Mouse (Mus musculus) kidney, adult 2 months (tissue): ENCODE results near the gene Cnst.

Experiments used
- CTCF ChIP-seq: fragments of 200-500 bp; conservative IDR thresholded peaks from 2 replicates; pipeline ENCODE4 v1.5.1; 2011; ENCODE audit warnings: low read depth, mild to moderate bottlenecking, control low read depth, low read length, moderate library complexity, mixed read lengths; ENCODE audit not compliant: insufficient read depth, insufficient read length
- POLR2A ChIP-seq: fragments of 200-500 bp; IDR thresholded peaks from one replicate; pipeline ENCODE4 v1.6.1; 2011; ENCODE audit warnings: low read depth, low read length, control low read depth

DNA sequence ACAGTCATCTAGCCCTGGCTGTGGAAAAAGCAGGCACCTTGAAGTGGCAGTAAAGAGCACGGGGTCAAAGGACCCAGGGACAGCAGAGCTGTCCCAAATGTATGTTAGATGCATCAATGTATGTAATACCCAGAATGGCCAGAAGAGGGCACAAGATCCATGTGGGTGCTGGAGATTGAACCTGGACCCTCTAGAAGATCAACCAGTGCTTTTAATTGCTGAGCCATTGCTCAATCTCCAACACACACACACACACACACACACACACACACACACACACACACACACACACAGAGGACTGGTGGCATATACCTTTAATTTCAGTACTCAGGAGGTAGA lies 87.2 kb downstream of the Cnst start:
- TF ChIP-seq CTCF (peak; percentile 40; the same call in 1 of the 2 replicates), POLR2A (no peak)
